Mouse (Mus musculus) midbrain, embryonic 13.5 days (tissue): ENCODE results near the gene Plcb2. TPM values are rescaled to one million over a fixed set of nuclear protein-coding genes. Genes with fewer than 3 reads are reported as not detected.

ENCODE experiments used
- ATAC-seq: fragments of 200-750 bp; cut with Nextera tagmentation; 2 replicates; pipeline ENCODE4 v1.8.0; 2017; ENCODE audit warnings: mild to moderate bottlenecking, moderate TSS enrichment, moderate library complexity
- H3K27ac ChIP-seq: fragments of 300-500 bp; sonication (generic); 2 replicates; pipeline ENCODE4 v1.5.1; 2015; ENCODE audit warnings: inconsistent platforms, mild to moderate bottlenecking, moderate library complexity
- H3K27me3 ChIP-seq: fragments of 300-500 bp; sonication (generic); 2 replicates; pipeline ENCODE4 v1.6.1; 2015; ENCODE audit warnings: mild to moderate bottlenecking, inconsistent platforms
- H3K36me3 ChIP-seq: fragments of 300-500 bp; sonication (generic); 2 replicates; pipeline ENCODE4 v1.6.1; 2015; ENCODE audit warnings: mild to moderate bottlenecking, inconsistent platforms
- H3K4me1 ChIP-seq: fragments of 300-500 bp; sonication (generic); replicated peaks from 2 replicates; pipeline ENCODE4 v1.6.1; 2015; ENCODE audit warnings: inconsistent platforms
- H3K4me2 ChIP-seq: fragments of 300-500 bp; sonication (generic); replicated peaks from 2 replicates; pipeline ENCODE4 v1.6.1; 2015; ENCODE audit warnings: moderate library complexity, mild to moderate bottlenecking, inconsistent platforms
- H3K4me3 ChIP-seq: fragments of 300-500 bp; sonication (generic); replicated peaks from 2 replicates; pipeline ENCODE4 v1.5.1; 2015; ENCODE audit warnings: mild to moderate bottlenecking, inconsistent platforms
- H3K9ac ChIP-seq: fragments of 300-500 bp; sonication (generic); replicated peaks from 2 replicates; pipeline ENCODE4 v1.6.1; 2015; ENCODE audit warnings: mild to moderate bottlenecking, inconsistent platforms
- H3K9me3 ChIP-seq: fragments of 300-500 bp; sonication (generic); 2 replicates; pipeline ENCODE4 v1.6.1; 2016; ENCODE audit warnings: mild to moderate bottlenecking, inconsistent platforms
- WGBS: fragments of 180-500 bp; shearing (Covaris S2); methylation state at CpG from one replicate; pipeline ENCODE4 v1.1.7; 2015; 5-methylcytosine and 5-hydroxymethylcytosine counted together
- polyA plus RNA-seq: library from polyadenylated mRNA; unstranded; fragments of >200 nt; fragmentation: Nextera tagmentation; extraction: Ambion mirVana; gene quantifications from 2 replicates; pipeline ENCODE4 v1.2.1, GENCODE M21; 2015

Gene Plcb2
- polyA plus RNA-seq, 1 experiment from 2014 or later = 0.11 TPM

DNA sequence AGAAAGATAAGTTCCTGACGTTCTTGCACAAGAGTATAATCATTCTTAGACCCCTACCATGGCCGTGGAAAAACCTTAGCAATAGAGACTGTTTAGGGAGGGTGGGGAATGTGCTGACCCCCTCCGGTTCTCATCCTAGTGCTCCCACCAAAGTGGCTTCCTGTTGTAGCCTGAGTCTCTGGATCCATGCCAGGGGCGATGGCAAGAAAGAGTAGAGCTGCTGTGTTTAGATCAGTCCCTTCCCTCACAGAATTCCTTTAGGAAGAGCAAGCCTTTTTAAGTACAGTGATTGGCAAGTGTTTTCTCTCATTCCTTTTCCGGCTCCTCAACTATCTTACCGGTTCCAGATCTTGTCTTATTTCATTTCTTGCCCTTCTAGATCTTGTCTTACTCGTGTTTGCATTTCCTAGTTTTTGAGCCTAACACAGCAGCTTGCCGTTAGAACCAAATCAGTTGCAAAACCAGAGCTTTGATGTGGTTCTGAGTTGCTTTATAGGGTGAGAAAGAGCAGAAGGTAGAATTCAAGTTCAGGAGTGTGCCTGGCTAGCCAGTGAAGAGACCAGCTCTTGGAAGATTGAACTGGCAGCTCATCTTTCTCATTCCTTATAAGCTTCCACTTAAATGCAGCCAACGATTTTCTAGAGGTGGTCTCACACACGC, 19.2 kb upstream of the Plcb2 start:
- Histone ChIP-seq H3K4me2 (peak overlapping the region; percentile 83), H3K9me3 (no peaks in the 10 kb centered on the region), H3K4me1 (peaks cover 59% of the 10 kb centered on the region), H3K27me3 (peaks cover 20% of the 10 kb centered on the region), H3K9ac (peak overlapping the region; percentile 92), H3K4me3 (peak overlapping the region; percentile 73), H3K36me3 (no peaks in the 10 kb centered on the region), H3K27ac (no peak overlapping the region)
- WGBS = 37% methylated on average over 10 of the region's 10 CpGs
- ATAC-seq = no peak

DNA sequence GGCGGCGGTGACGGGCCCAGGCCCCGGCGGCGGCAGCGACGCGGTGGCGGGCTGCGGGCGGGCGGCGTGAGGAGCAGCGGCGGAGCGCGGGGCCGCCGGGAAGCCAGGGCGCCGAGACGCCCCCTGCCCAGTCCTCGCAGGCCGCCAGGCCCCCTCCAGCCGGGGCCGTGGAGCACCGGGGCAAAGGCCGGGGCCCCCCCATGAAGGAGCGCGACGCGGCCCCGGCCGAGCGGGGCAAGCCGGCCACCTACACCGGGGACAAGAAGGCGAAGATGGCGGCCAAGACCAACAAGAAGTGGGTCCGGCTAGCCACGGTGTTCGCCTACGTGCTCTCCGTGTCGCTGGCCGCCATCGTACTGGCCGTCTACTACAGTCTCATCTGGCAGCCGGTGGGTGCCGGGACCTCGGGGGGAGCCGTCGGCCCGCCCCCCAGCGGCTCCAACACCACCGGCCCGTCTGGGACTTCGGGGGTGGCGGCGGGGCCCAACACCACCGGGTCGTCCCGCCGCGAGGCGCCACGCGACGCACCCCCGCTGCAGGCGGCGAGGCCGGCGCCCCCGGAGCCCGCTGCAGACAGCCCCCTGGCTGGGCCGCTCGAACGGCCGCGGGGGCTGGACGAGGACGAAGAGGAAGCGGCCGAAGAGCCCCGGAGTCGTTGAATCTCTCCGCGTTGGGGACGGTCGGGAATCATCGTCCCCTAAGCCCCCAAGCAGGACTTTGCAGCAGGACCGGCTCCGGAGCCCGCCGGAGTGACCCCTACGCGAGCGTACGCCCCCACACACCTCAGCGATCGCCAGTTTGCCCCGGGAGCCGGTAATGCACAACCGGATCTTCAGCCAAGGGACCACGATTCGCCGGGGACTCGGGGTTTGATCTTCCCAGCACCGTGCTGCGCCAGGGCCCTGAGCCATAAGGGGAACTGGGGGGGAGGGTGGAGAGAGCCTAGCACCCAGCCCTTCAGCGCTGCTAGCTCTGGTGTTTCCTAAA, 18.0 kb upstream of the Plcb2 start:
- Histone ChIP-seq H3K27me3 (peaks cover 28% of the 10 kb centered on the region), H3K4me2 (peak overlapping the region; percentile 83), H3K27ac (peak overlapping the region; percentile 77), H3K9ac (peak overlapping the region; percentile 92), H3K9me3 (no peaks in the 10 kb centered on the region), H3K4me1 (peaks cover 52% of the 10 kb centered on the region), H3K4me3 (peak overlapping the region; percentile 73), H3K36me3 (no peaks in the 10 kb centered on the region)
- peak; percentile 62 for ATAC-seq
- WGBS = under 1% methylated on average over 87 of the region's 113 CpGs

DNA sequence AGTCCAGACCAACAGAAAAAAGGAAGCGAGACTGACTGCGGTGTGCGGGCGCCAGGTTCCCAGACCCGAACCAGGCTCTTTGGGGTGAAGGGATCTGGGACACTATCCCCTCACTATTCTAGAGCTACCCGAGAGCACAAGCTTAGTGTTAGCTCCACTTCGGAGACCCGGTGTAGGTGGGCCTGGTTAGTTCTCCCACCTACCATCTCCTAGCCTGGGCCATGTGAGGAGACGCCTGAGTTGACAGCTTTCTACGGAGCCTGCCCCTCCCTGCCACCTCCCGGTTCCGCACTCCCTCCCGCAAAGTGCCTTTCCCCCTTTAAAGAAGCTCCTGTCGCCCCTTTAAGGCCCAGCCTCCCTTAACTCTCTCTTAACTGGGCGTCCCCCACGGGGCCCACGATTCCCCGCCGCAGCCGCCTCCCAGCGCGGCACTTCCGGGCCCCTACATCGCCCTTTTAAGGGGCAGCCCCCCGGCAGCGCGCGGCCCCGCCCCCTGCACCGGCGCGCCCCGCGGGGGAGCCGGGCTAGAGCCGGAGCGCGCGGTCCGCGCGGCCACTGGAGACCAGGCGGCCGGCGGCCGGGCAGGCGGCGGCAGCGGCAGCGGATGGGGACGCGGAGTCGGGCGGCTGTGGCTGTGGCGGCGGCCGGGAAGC, 17.1 kb upstream of the Plcb2 start, which contains the start of gene Inafm2:
Inafm2 (plus strand) TSS at position 527 of the 653 bp plus-strand sequence.
- peaks cover 50% of the 10 kb centered on the region for H3K4me1 ChIP-seq
- peak; percentile 91 for ATAC-seq

GRCm38 (mm10) chr2:118744621-118745020, 16.4 kb upstream of the Plcb2 start:
- Histone ChIP-seq H3K27ac (no peak overlapping the region), H3K9me3 (no peaks in the 10 kb centered on the region), H3K36me3 (no peaks in the 10 kb centered on the region), H3K9ac (peak overlapping the region; percentile 92; the same call in 1 of the 2 replicates), H3K4me3 (peak overlapping the region; percentile 73), H3K4me2 (peak overlapping the region; percentile 83), H3K4me1 (peaks cover 42% of the 10 kb centered on the region), H3K27me3 (peaks cover 28% of the 10 kb centered on the region)
- 8% methylated on average over 7 of the region's 7 CpGs for WGBS
- no peak for ATAC-seq

More for the DNA sequence above, 17.1 kb upstream of the Plcb2 start, which contains the start of gene Inafm2:
- H3K27ac ChIP-seq = peak within 1 kb of the TSS; percentile 77
- H3K9ac ChIP-seq = peak within 1 kb of the TSS; percentile 92
- H3K36me3 ChIP-seq = no peaks in the 10 kb centered on the region
- H3K4me3 ChIP-seq = peak within 1 kb of the TSS; percentile 73
- peak within 1 kb of the TSS; percentile 83 for H3K4me2 ChIP-seq
- H3K9me3 ChIP-seq = no peaks in the 10 kb centered on the region
- under 1% methylated on average over 55 of the region's 57 CpGs for WGBS
- H3K27me3 ChIP-seq = peaks cover 28% of the 10 kb centered on the region

DNA sequence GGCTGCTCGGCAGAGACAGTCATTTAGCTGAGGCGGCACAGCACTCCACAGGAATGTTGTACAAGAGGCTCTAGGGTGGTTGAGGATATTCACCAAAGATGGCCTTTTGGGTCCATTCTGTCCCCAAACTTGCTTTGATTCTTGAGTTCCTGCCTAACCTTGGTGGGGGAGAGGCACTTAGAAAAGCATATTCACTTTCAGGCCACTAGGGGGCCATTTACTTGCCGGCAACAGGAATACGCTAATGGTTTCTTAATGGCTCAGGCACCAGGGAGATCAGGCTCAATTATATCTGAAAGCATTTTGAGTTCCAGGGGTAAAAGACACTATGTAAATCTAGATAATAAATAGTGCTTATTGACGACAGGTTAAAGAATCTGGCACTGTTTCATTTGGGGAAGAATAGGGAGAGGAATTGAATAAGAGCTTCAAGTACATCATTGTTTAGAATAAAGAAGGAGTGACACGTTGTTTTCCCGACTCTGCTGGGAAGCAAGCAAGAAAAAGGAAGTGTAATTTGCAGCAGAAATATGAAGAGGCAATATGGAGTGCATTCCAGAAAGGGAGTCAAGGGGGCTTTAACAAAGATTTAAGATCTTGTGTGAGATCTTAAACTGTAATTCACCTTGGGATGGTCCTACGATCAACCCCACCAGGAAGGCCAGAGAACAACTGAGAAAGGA, 15.2 kb upstream of the Plcb2 start:
- Histone ChIP-seq H3K4me3 (no peak overlapping the region), H3K9ac (no peak overlapping the region), H3K9me3 (no peaks in the 10 kb centered on the region), H3K36me3 (no peaks in the 10 kb centered on the region), H3K27ac (no peak overlapping the region), H3K4me2 (no peak overlapping the region), H3K4me1 (peaks cover 30% of the 10 kb centered on the region), H3K27me3 (peaks cover 28% of the 10 kb centered on the region)
- 32% methylated on average over 8 of the region's 8 CpGs for WGBS
- no peak for ATAC-seq

DNA sequence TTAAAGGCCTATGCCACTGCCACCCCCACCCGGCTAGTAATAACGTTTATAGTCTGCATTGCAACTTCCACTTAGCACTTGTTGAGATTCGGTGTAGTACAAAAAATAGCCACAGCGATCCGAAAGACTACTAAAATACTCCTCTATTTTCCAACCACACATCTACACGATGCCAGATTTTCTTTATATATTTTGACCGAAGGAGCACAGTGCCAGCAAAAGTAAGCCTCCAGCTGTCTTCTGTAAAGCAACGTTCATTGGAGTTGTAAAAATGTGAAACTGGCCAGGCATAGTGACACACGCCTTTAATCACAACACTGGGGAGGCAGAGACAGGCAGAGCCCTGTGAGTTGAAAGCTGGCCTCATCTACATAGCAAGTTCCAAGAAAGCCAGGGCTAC, 12.9 kb upstream of the Plcb2 start:
- H3K9ac ChIP-seq = no peak overlapping the region
- no peaks in the 10 kb centered on the region for H3K36me3 ChIP-seq
- H3K4me3 ChIP-seq = no peak overlapping the region
- no peak overlapping the region for H3K27ac ChIP-seq
- peaks cover 11% of the 10 kb centered on the region for H3K4me1 ChIP-seq
- peaks cover 28% of the 10 kb centered on the region for H3K27me3 ChIP-seq
- H3K4me2 ChIP-seq = no peak overlapping the region
- no peaks in the 10 kb centered on the region for H3K9me3 ChIP-seq
- no peak for ATAC-seq
- 79% methylated on average over 9 of the region's 9 CpGs for WGBS

DNA sequence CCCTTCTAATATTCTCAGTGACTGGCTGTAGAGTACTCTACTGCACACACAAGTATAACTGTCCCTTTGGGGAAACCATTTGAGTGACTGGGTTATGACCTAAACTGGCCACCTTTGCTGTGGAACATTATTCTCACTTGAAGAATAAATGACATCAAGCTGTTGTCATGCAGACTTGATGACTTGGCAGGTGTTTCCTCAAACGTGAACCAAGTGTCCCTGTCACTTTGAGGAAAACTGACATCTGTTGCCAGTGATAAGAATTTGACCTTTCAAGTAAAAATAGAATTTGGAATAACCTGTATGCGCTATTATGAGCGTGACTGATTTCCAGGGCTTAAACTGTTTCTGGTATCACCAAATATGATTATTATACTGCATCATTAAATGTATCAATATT, 12.1 kb upstream of the Plcb2 start:
- H3K4me3 ChIP-seq = no peak overlapping the region
- no peak overlapping the region for H3K9ac ChIP-seq
- no peak overlapping the region for H3K4me2 ChIP-seq
- H3K36me3 ChIP-seq = no peaks in the 10 kb centered on the region
- no peak for ATAC-seq
- peaks cover 11% of the 10 kb centered on the region for H3K4me1 ChIP-seq
- no peaks in the 10 kb centered on the region for H3K9me3 ChIP-seq
- 73% methylated on average over 3 of the region's 3 CpGs for WGBS
- no peak overlapping the region for H3K27ac ChIP-seq
- H3K27me3 ChIP-seq = peaks cover 28% of the 10 kb centered on the region

DNA sequence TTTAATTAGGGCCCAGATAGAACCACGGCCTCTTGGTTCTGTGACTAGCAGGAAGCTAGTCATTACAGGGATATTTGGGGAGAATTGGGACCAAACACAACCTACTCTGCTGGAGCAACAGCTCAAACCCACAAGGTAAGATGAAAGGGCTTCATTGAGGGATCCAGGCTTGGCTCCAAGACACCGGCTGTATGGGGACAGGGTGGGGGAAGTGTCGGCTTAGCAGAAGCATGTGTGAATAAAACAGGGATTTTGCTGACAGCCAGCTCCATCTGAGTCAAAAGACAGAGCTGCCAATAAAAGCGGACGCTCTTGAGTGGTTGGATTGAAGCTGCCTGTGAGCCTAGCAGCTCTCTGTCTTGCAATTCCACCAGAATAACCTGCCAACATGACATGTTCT, 5.1 kb upstream of the Plcb2 start:
- Histone ChIP-seq H3K9me3 (no peaks in the 10 kb centered on the region), H3K36me3 (no peaks in the 10 kb centered on the region), H3K27ac (no peak overlapping the region), H3K9ac (no peak overlapping the region), H3K4me3 (no peak overlapping the region), H3K4me2 (no peak overlapping the region), H3K4me1 (peaks cover 7% of the 10 kb centered on the region; the same call in 1 of the 2 replicates), H3K27me3 (peaks cover 28% of the 10 kb centered on the region)
- ATAC-seq = no peak
- WGBS = 46% methylated on average over 5 of the region's 5 CpGs

DNA sequence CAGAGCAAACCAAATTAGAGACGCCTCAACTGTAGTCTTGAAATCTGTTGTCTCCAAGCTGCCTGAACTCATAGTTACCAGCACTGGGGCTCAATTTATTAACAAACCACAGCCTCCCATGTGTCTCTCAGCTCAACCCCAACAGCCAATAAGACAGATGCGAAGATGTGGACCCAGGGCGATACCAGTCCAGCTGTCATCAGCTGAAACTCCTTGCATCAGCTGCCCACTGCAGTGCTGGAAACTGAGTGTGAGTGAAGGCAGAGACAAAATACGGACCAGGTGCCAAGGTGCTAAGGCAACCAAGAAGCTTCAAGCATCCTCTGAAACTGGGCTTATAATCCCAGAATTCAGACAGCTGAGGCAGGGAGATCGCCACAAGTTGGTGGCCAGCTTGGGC, 3.7 kb upstream of the Plcb2 start:
- Histone ChIP-seq H3K27me3 (peaks cover 35% of the 10 kb centered on the region), H3K27ac (no peak overlapping the region), H3K36me3 (no peaks in the 10 kb centered on the region), H3K4me1 (peaks cover 11% of the 10 kb centered on the region; the same call in 1 of the 2 replicates), H3K9ac (no peak overlapping the region), H3K4me2 (no peak overlapping the region), H3K9me3 (no peaks in the 10 kb centered on the region), H3K4me3 (no peak overlapping the region)
- 88% methylated on average over 5 of the region's 5 CpGs for WGBS
- ATAC-seq = no peak

- Histone ChIP-seq H3K4me2 (no peak overlapping the region), H3K9ac (no peak overlapping the region), H3K27me3 (peaks cover 39% of the 10 kb centered on the region), H3K9me3 (no peaks in the 10 kb centered on the region), H3K4me1 (peaks cover 11% of the 10 kb centered on the region; the same call in 1 of the 2 replicates), H3K4me3 (no peak overlapping the region), H3K36me3 (no peaks in the 10 kb centered on the region), H3K27ac (no peak overlapping the region)
- WGBS = 5% methylated on average over 3 of the region's 3 CpGs
- 0 out of 2 replicates have a peak, but pooled peaks have one; percentile 20 for ATAC-seq
Measured at GRCm38 (mm10) chr2:118730622-118730915, 2.3 kb upstream of the Plcb2 start.

DNA sequence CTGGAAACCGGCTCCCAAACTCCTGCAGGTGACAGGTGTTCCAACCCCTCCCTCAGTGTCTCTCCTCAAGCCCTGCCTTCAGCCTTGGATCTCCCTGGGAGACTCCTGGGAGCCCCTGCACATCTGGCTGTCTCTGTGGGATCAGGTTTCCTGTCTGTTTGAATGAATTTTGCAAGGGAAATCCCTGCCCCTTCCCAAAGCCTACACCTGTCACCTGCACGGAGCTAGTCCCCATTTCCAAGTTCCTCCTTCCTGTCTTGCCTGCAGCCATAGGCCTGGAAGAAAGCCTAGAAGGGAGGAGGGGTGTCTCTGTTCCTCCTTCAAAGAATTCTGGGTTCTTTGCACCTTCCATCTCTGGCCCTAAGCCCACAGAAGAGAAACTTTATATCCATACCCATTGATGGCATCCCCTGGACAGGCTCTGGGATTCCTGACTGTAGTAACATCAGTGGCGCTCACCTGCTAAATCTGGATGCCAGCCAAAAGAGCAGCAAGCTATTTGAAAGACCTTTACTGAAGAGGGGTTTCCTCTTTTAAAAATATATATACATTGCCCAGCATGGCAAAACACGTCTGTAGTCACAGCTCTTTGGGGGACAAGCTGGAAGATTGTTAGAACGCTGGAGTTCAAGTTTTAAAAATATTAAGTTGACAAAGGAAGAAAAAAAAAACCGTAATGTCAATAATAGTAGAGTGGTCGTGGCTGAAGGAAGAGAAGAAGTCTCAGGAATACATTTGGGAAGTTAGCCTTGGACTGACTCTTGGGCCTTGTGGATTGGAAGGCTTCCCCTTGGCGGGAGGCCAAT, 1.8 kb upstream of the Plcb2 start:
- WGBS = 24% methylated on average over 8 of the region's 8 CpGs
- H3K9me3 ChIP-seq = no peaks in the 10 kb centered on the region
- no peak for ATAC-seq
- H3K4me2 ChIP-seq = no peak overlapping the region
- no peak overlapping the region for H3K9ac ChIP-seq
- peaks cover 11% of the 10 kb centered on the region; the same call in 1 of the 2 replicates for H3K4me1 ChIP-seq
- H3K27ac ChIP-seq = no peak overlapping the region
- no peak overlapping the region for H3K4me3 ChIP-seq
- H3K27me3 ChIP-seq = peaks cover 39% of the 10 kb centered on the region
- no peaks in the 10 kb centered on the region for H3K36me3 ChIP-seq
